Mouse (Mus musculus) embryonic facial prominence, embryonic 11.5 days (tissue): ENCODE data around the gene Pdk3. TPM values are rescaled to one million over a fixed set of nuclear protein-coding genes. Genes with fewer than 3 reads are reported as not detected.
A peak's percentile ranks its signal among the peaks of the same experiment; 100 is the strongest.

Source experiments
- ATAC-seq: fragments of 200-750 bp; cut with Nextera tagmentation; replicated peaks from 2 replicates; pipeline ENCODE4 v1.8.0; 2017; ENCODE audit warnings: low read depth; ENCODE audit not compliant: insufficient number of reproducible peaks, low FRiP score, low TSS enrichment
- DNase-seq: peaks from one replicate; pipeline ENCODE4 v3.0.0-alpha.2; 2015; ENCODE audit warnings: low spot score
- H3K27ac ChIP-seq: fragments of 300-500 bp; sonication (generic); replicated peaks from 2 replicates; pipeline ENCODE4 v1.5.1; 2014; ENCODE audit warnings: mild to moderate bottlenecking, low read depth, low read length, control low read depth
- H3K27me3 ChIP-seq: fragments of 300-500 bp; sonication (generic); 2 replicates; pipeline ENCODE4 v1.6.1; 2014; ENCODE audit warnings: mild to moderate bottlenecking, low read length, moderate library complexity, mixed read lengths; ENCODE audit not compliant: control insufficient read depth, insufficient read depth
- H3K36me3 ChIP-seq: fragments of 300-500 bp; sonication (generic); replicated peaks from 2 replicates; pipeline ENCODE4 v1.6.1; 2014; ENCODE audit warnings: low read depth, mild to moderate bottlenecking, low read length, moderate library complexity, mixed read lengths; ENCODE audit not compliant: control insufficient read depth, insufficient read depth
- H3K4me1 ChIP-seq: fragments of 300-500 bp; sonication (generic); 2 replicates; pipeline ENCODE4 v1.6.1; 2014; ENCODE audit warnings: low read length, mixed read lengths; ENCODE audit not compliant: control insufficient read depth, insufficient read depth
- H3K4me2 ChIP-seq: fragments of 300-500 bp; sonication (generic); 2 replicates; pipeline ENCODE4 v1.6.1; 2014; ENCODE audit warnings: low read depth, mild to moderate bottlenecking, control low read depth, low read length, moderate library complexity
- H3K4me3 ChIP-seq: fragments of 300-500 bp; sonication (generic); 2 replicates; pipeline ENCODE4 v1.5.1; 2014; ENCODE audit warnings: low read depth, low read length, control low read depth
- H3K9ac ChIP-seq: fragments of 300-500 bp; sonication (generic); replicated peaks from 2 replicates; pipeline ENCODE4 v1.6.1; 2014; ENCODE audit warnings: mild to moderate bottlenecking, control low read depth, low read length
- H3K9me3 ChIP-seq: fragments of 300-500 bp; sonication (generic); replicated peaks from 2 replicates; pipeline ENCODE4 v1.6.1; 2016; ENCODE audit warnings: mild to moderate bottlenecking, low read length, inconsistent platforms, mixed read lengths; ENCODE audit not compliant: control insufficient read depth
- WGBS: fragments of 180-500 bp; shearing (Covaris S2); extraction: QIAGEN DNeasy Blood & Tissue Kit; methylation state at CpG from one replicate; pipeline ENCODE4 v1.1.7; 2014; 5-methylcytosine and 5-hydroxymethylcytosine counted together
- polyA plus RNA-seq: library from polyadenylated mRNA; unstranded; fragments of >200 nt; fragmentation: Nextera tagmentation; extraction: Ambion mirVana; gene quantifications from 2 replicates; pipeline ENCODE4 v1.2.1, GENCODE M21; 2014

Gene Pdk3
- 77.3 and 79.1 TPM in 2 replicates for polyA plus RNA-seq

GRCm38 (mm10) chrX:93831561-93832336 is at the start of gene Pdk3:
Pdk3 (minus strand) TSS chrX:93832201.
- H3K9ac ChIP-seq: peak within 1 kb of the TSS; percentile 61
- H3K9me3 ChIP-seq: no peaks in the 10 kb centered on the region
- H3K36me3 ChIP-seq: no peaks in the 10 kb centered on the region
- H3K27ac ChIP-seq: peak within 1 kb of the TSS; percentile 29; the same call in 1 of the 2 replicates
- ATAC-seq (peak; percentile 97), DNase-seq (peak; percentile 86)
- 23% methylated on average over 63 of the region's 68 CpGs for WGBS
- peak within 1 kb of the TSS; percentile 38 for H3K4me2 ChIP-seq
- peak within 1 kb of the TSS; percentile 46 for H3K4me3 ChIP-seq
- no peaks in the 10 kb centered on the region for H3K27me3 ChIP-seq
- H3K4me1 ChIP-seq: no peaks in the 10 kb centered on the region

- no peak overlapping the region for H3K27ac ChIP-seq
- H3K4me2 ChIP-seq: no peak overlapping the region
- no peaks in the 10 kb centered on the region for H3K27me3 ChIP-seq
- H3K36me3 ChIP-seq: no peaks in the 10 kb centered on the region
- no peaks in the 10 kb centered on the region for H3K9me3 ChIP-seq
- ATAC-seq: no peak
- no peak for DNase-seq
- no peaks in the 10 kb centered on the region for H3K4me1 ChIP-seq
- no peak overlapping the region for H3K9ac ChIP-seq
- H3K4me3 ChIP-seq: no peak overlapping the region
- WGBS: 75% methylated on average over 3 of the region's 3 CpGs
Measured at GRCm38 (mm10) chrX:93877634-93878016, 45.6 kb upstream of the Pdk3 start.

GRCm38 (mm10) chrX:93876981-93877633 is 45.1 kb upstream of the Pdk3 start:
- H3K4me1 ChIP-seq: no peaks in the 10 kb centered on the region
- no peak for DNase-seq
- H3K9me3 ChIP-seq: no peaks in the 10 kb centered on the region
- H3K27ac ChIP-seq: no peak overlapping the region
- no peak overlapping the region for H3K4me2 ChIP-seq
- no peaks in the 10 kb centered on the region for H3K36me3 ChIP-seq
- H3K4me3 ChIP-seq: no peak overlapping the region
- WGBS: 87% methylated on average over 7 of the region's 7 CpGs
- H3K27me3 ChIP-seq: no peaks in the 10 kb centered on the region
- H3K9ac ChIP-seq: no peak overlapping the region
- no peak for ATAC-seq

GRCm38 (mm10) chrX:93863393-93863792 is 31.4 kb upstream of the Pdk3 start:
- no peak for DNase-seq
- no peaks in the 10 kb centered on the region for H3K36me3 ChIP-seq
- no peak overlapping the region for H3K9ac ChIP-seq
- 44% methylated on average over 2 of the region's 2 CpGs for WGBS
- no peak overlapping the region for H3K27ac ChIP-seq
- no peak overlapping the region for H3K4me3 ChIP-seq
- no peak for ATAC-seq
- H3K4me2 ChIP-seq: no peak overlapping the region
- no peaks in the 10 kb centered on the region for H3K4me1 ChIP-seq
- no peaks in the 10 kb centered on the region for H3K9me3 ChIP-seq
- no peaks in the 10 kb centered on the region; the same call in 1 of the 2 replicates for H3K27me3 ChIP-seq

- H3K27me3 ChIP-seq: no peaks in the 10 kb centered on the region; the same call in 1 of the 2 replicates
Measured at GRCm38 (mm10) chrX:93862525-93863086, 30.6 kb upstream of the Pdk3 start.

GRCm38 (mm10) chrX:93857756-93858155 is 25.8 kb upstream of the Pdk3 start:
- Histone ChIP-seq H3K27ac (no peak overlapping the region), H3K4me3 (no peak overlapping the region), H3K9ac (no peak overlapping the region), H3K36me3 (no peaks in the 10 kb centered on the region), H3K4me2 (no peak overlapping the region), H3K9me3 (no peaks in the 10 kb centered on the region), H3K27me3 (no peaks in the 10 kb centered on the region), H3K4me1 (no peaks in the 10 kb centered on the region)
- WGBS: 77% methylated on average over 3 of the region's 3 CpGs
- ATAC-seq (no peak), DNase-seq (no peak)

More at GRCm38 (mm10) chrX:93862525-93863086, 30.6 kb upstream of the Pdk3 start:
- Histone ChIP-seq H3K4me1 (no peaks in the 10 kb centered on the region), H3K9ac (no peak overlapping the region), H3K27ac (no peak overlapping the region), H3K4me2 (no peak overlapping the region), H3K9me3 (no peaks in the 10 kb centered on the region), H3K4me3 (no peak overlapping the region), H3K36me3 (no peaks in the 10 kb centered on the region)
- ATAC-seq: no peak
- WGBS: 77% methylated on average over 4 of the region's 4 CpGs
- DNase-seq: no peak

- Histone ChIP-seq H3K4me3 (peak overlapping the region; percentile 46), H3K9ac (peak overlapping the region; percentile 61), H3K27me3 (no peaks in the 10 kb centered on the region), H3K9me3 (no peaks in the 10 kb centered on the region), H3K27ac (no peak overlapping the region), H3K4me1 (no peaks in the 10 kb centered on the region), H3K4me2 (peak overlapping the region; percentile 38), H3K36me3 (no peaks in the 10 kb centered on the region)
- 31% methylated on average over 14 of the region's 14 CpGs for WGBS
- ATAC-seq (peak; percentile 35; the same call in 1 of the 2 replicates), DNase-seq (no peak)
Measured at GRCm38 (mm10) chrX:93832337-93832884, 410 bp upstream of the Pdk3 start.
